Comparison of ENCODE assay signal across 11 mouse cellular contexts in genomic region chr2:173281021-173281937, GRCm38 (mm10). TPM values are rescaled to one million over a fixed set of nuclear protein-coding genes. Genes with fewer than 3 reads are reported as not detected.
DNase-seq lines count a peak whose midpoint lies in the region; ATAC-seq and TF ChIP-seq lines count a peak whose summit lies in the region.
"Had no signal": no experiment of that assay in that cellular context is flagged by ENCODE, and none has a peak within 500 bp of the region (broad histone marks: within the 10 kb centered on the region; RNA-seq: fewer than 3 reads in every experiment).

No protein-coding gene starts in this region.

- peaks cover 14% of the 10 kb centered on the region; the same call in 1 of the 2 replicates for H3K36me3 ChIP-seq in E14TG2a.4 (ENCODE audit: insufficient read depth, low read length)
- no peaks in the 10 kb centered on the region for H3K36me3 ChIP-seq in forebrain, postnatal 0 days (ENCODE audit: insufficient read depth)
- H3K36me3 ChIP-seq: forebrain, embryonic 12.5 days had no signal

- H3K9ac ChIP-seq in forebrain, postnatal 0 days = no peak overlapping the region
- H3K9ac ChIP-seq: forebrain, embryonic 12.5 days had no signal

- no peak for ATAC-seq in forebrain, postnatal 0 days
- ATAC-seq: midbrain, embryonic 16.5 days had no signal

- no peak for TF ChIP-seq CTCF in E14TG2a.4 (conservative IDR thresholded peaks at IDR 0.05; ENCODE audit: low read length)
- no peak for TF ChIP-seq CTCF in forebrain, postnatal 0 days (IDR thresholded peaks at IDR 0.05; ENCODE audit: low read depth)

- peak; percentile 49 to 59 for DNase-seq in cerebellum, postnatal 14 days
- no peak for DNase-seq in cerebellum, adult 18-20 months
- peak; percentile 96 for DNase-seq in fibroblast of lung, adult 2 months (ENCODE audit: low read depth)
- peak; percentile 43 to 76 for DNase-seq in kidney, postnatal 25 days
- no peak for DNase-seq in forebrain, postnatal 0 days
- DNase-seq in embryo, embryonic 10 days (ENCODE audit: low spot score) = no peak
- DNase-seq in cerebellum, adult 9-11 months = no peak
- DNase-seq: cerebellum, adult 11 months had no signal

- H3K9me3 ChIP-seq in E14TG2a.4 (ENCODE audit: low read length) = no peaks in the 10 kb centered on the region
- no peaks in the 10 kb centered on the region for H3K9me3 ChIP-seq in forebrain, postnatal 0 days (ENCODE audit: low read length)
- H3K9me3 ChIP-seq: forebrain, embryonic 12.5 days had no signal

- peaks cover 95% of the 10 kb centered on the region for H3K4me1 ChIP-seq in E14TG2a.4 (replicated peaks; ENCODE audit: low read depth, low read length)
- H3K4me1 ChIP-seq in forebrain, postnatal 0 days (ENCODE audit: insufficient read depth) = no peaks in the 10 kb centered on the region

- no peak overlapping the region for H3K27ac ChIP-seq in forebrain, postnatal 0 days (ENCODE audit: low read depth, low read length)
- H3K27ac ChIP-seq: forebrain, embryonic 12.5 days had no signal

- H3K4me2 ChIP-seq in forebrain, postnatal 0 days (ENCODE audit: low read depth) = no peak overlapping the region
- H3K4me2 ChIP-seq: forebrain, embryonic 12.5 days had no signal

- no peaks in the 10 kb centered on the region for H3K27me3 ChIP-seq in E14TG2a.4 (ENCODE audit: insufficient read depth, low read length)
- H3K27me3 ChIP-seq in forebrain, postnatal 0 days (ENCODE audit: insufficient read depth, low read length) = no peaks in the 10 kb centered on the region

- peak overlapping the region; percentile 35; the same call in 1 of the 2 replicates for H3K4me3 ChIP-seq in E14TG2a.4 (replicated peaks; ENCODE audit: low read length)
- H3K4me3 ChIP-seq in forebrain, postnatal 0 days (ENCODE audit: low read depth, low read length) = no peak overlapping the region
- H3K4me3 ChIP-seq: forebrain, embryonic 12.5 days had no signal

- 51% methylated on average over 9 of the region's 9 CpGs for WGBS in forebrain, postnatal 0 days

RNA-seq across cellular contexts. Expression of gene Pmepa1, which starts 4.9 kb away (rescaled TPM):
- total RNA-seq in forebrain, postnatal 0 days (2014; rRNA removed) = 6.9 and 8.5 TPM in 2 replicates
- 2.5 and 3.1 TPM in 2 replicates for polyA plus RNA-seq in forebrain, postnatal 0 days (2015; fragmentation: Nextera tagmentation; extraction: Ambion mirVana)

Comparison
In these comparisons a context has a peak if more than half of its experiments do, and no peak if none do; other contexts are left out.
1. DNase-seq: peak in cerebellum, postnatal 14 days (2 of 2), fibroblast of lung, adult 2 months (single experiment) and kidney, postnatal 25 days (2 of 2); none in cerebellum, adult 18-20 months (0 of 2), forebrain, postnatal 0 days (single experiment), embryo, embryonic 10 days (single experiment) and cerebellum, adult 9-11 months (single experiment).